Mouse (Mus musculus) megakaryocyte, embryonic 14.5 days (primary cell): ENCODE results near the gene Coro2a. TPM values are rescaled to one million over a fixed set of nuclear protein-coding genes. Genes with fewer than 3 reads are reported as not detected.

Experiments
- H3K27me3 ChIP-seq: replicated peaks from 2 replicates; pipeline ENCODE3; 2012; ENCODE audit warnings: inconsistent platforms
- H3K36me3 ChIP-seq: replicated peaks from 2 replicates; pipeline ENCODE3; 2012; ENCODE audit warnings: low read length, inconsistent platforms, mixed read lengths
- H3K4me1 ChIP-seq: 2 replicates; pipeline ENCODE4 v1.6.1; 2012; ENCODE audit warnings: inconsistent platforms
- H3K4me3 ChIP-seq: replicated peaks from 2 replicates; pipeline ENCODE3; 2012; ENCODE audit warnings: moderate library complexity, mild to moderate bottlenecking, inconsistent platforms
- H3K9me3 ChIP-seq: 2 replicates; pipeline ENCODE4 v1.6.1; 2012; ENCODE audit warnings: inconsistent platforms
- FLI1 ChIP-seq: IDR thresholded peaks from 2 replicates; pipeline ENCODE4 v1.6.1; 2012; ENCODE audit warnings: low read length, inconsistent platforms, mixed read lengths
- GATA1 ChIP-seq: IDR thresholded peaks from 3 replicates; pipeline ENCODE4 v1.6.1; 2012; ENCODE audit warnings: mixed read lengths, low read length, inconsistent platforms, borderline replicate concordance
- polyA plus RNA-seq: library from polyadenylated mRNA; stranded (reverse); fragments of >175 nt; gene quantifications from 2 replicates; pipeline ENCODE4 v1.2.3, GENCODE M21; 2012; ENCODE audit warnings: low replicate concordance; ENCODE audit not compliant: insufficient read depth

The Coro2a gene
- polyA plus RNA-seq, 1 experiment: 31.3 TPM

GRCm38 (mm10) chr4:46574841-46575240, 27.2 kb downstream of the Coro2a start:
- peak overlapping the region; percentile 77 for H3K4me3 ChIP-seq
- H3K36me3 ChIP-seq: peaks cover 14% of the 10 kb centered on the region
- peaks cover 10% of the 10 kb centered on the region for H3K9me3 ChIP-seq
- H3K27me3 ChIP-seq: no peaks in the 10 kb centered on the region
- TF ChIP-seq FLI1: no peak
- no peak for TF ChIP-seq GATA1
- H3K4me1 ChIP-seq: peaks cover 28% of the 10 kb centered on the region

- TF ChIP-seq FLI1 (no peak), GATA1 (no peak)
- H3K4me1 ChIP-seq: peaks cover 33% of the 10 kb centered on the region
- H3K4me3 ChIP-seq: peak overlapping the region; percentile 62
- H3K36me3 ChIP-seq: peaks cover 19% of the 10 kb centered on the region
- H3K9me3 ChIP-seq: peaks cover 10% of the 10 kb centered on the region
- no peaks in the 10 kb centered on the region for H3K27me3 ChIP-seq
These were observed 27.8 kb downstream of the Coro2a start for GRCm38 (mm10) chr4:46574024-46574753.

GRCm38 (mm10) chr4:46572616-46573015, 29.4 kb downstream of the Coro2a start:
- no peak for TF ChIP-seq GATA1
- TF ChIP-seq FLI1: no peak
- peaks cover 33% of the 10 kb centered on the region for H3K4me1 ChIP-seq
- H3K36me3 ChIP-seq: peaks cover 23% of the 10 kb centered on the region
- H3K27me3 ChIP-seq: no peaks in the 10 kb centered on the region
- H3K9me3 ChIP-seq: peaks cover 6% of the 10 kb centered on the region
- no peak overlapping the region for H3K4me3 ChIP-seq

- H3K27me3 ChIP-seq: no peaks in the 10 kb centered on the region
- peaks cover 6% of the 10 kb centered on the region for H3K9me3 ChIP-seq
- H3K36me3 ChIP-seq: peaks cover 23% of the 10 kb centered on the region
- no peak overlapping the region for H3K4me3 ChIP-seq
- TF ChIP-seq FLI1 (no peak), GATA1 (no peak)
- H3K4me1 ChIP-seq: peaks cover 39% of the 10 kb centered on the region
These were observed 30.3 kb downstream of the Coro2a start for GRCm38 (mm10) chr4:46571744-46572143.

- Histone ChIP-seq H3K36me3 (peaks cover 23% of the 10 kb centered on the region), H3K27me3 (no peaks in the 10 kb centered on the region), H3K9me3 (peaks cover 6% of the 10 kb centered on the region), H3K4me3 (no peak overlapping the region), H3K4me1 (peaks cover 57% of the 10 kb centered on the region)
- no peak for TF ChIP-seq FLI1
- TF ChIP-seq GATA1: no peak
These were observed 32.3 kb downstream of the Coro2a start for GRCm38 (mm10) chr4:46569671-46570070.

GRCm38 (mm10) chr4:46568169-46568568, 33.8 kb downstream of the Coro2a start:
- H3K27me3 ChIP-seq: no peaks in the 10 kb centered on the region
- peaks cover 57% of the 10 kb centered on the region for H3K4me1 ChIP-seq
- TF ChIP-seq GATA1: no peak
- no peak for TF ChIP-seq FLI1
- H3K4me3 ChIP-seq: no peak overlapping the region
- H3K36me3 ChIP-seq: peaks cover 21% of the 10 kb centered on the region
- peaks cover 6% of the 10 kb centered on the region for H3K9me3 ChIP-seq

- H3K9me3 ChIP-seq: peaks cover 6% of the 10 kb centered on the region
- TF ChIP-seq GATA1: no peak
- TF ChIP-seq FLI1: no peak
- peaks cover 18% of the 10 kb centered on the region for H3K36me3 ChIP-seq
- H3K4me1 ChIP-seq: peaks cover 61% of the 10 kb centered on the region
- H3K27me3 ChIP-seq: no peaks in the 10 kb centered on the region
- H3K4me3 ChIP-seq: no peak overlapping the region
These were observed 34.9 kb downstream of the Coro2a start for GRCm38 (mm10) chr4:46566931-46567671.

GRCm38 (mm10) chr4:46565393-46565955, 36.5 kb downstream of the Coro2a start:
- peaks cover 74% of the 10 kb centered on the region for H3K4me1 ChIP-seq

GRCm38 (mm10) chr4:46564247-46564646, 37.8 kb downstream of the Coro2a start:
- Histone ChIP-seq H3K4me1 (peaks cover 77% of the 10 kb centered on the region), H3K9me3 (no peaks in the 10 kb centered on the region), H3K27me3 (no peaks in the 10 kb centered on the region), H3K4me3 (peak overlapping the region; percentile 90), H3K36me3 (peaks cover 14% of the 10 kb centered on the region)
- no peak for TF ChIP-seq GATA1
- TF ChIP-seq FLI1: no peak

More at GRCm38 (mm10) chr4:46565393-46565955, 36.5 kb downstream of the Coro2a start:
- TF ChIP-seq FLI1 (no peak), GATA1 (no peak)
- no peaks in the 10 kb centered on the region for H3K9me3 ChIP-seq
- no peak overlapping the region for H3K4me3 ChIP-seq
- H3K27me3 ChIP-seq: no peaks in the 10 kb centered on the region
- H3K36me3 ChIP-seq: peaks cover 11% of the 10 kb centered on the region

GRCm38 (mm10) chr4:46563847-46564246, 38.2 kb downstream of the Coro2a start:
- Histone ChIP-seq H3K9me3 (no peaks in the 10 kb centered on the region), H3K36me3 (peaks cover 14% of the 10 kb centered on the region), H3K4me1 (peaks cover 81% of the 10 kb centered on the region), H3K4me3 (peak overlapping the region; percentile 90), H3K27me3 (no peaks in the 10 kb centered on the region)
- TF ChIP-seq GATA1 (no peak), FLI1 (no peak)
